Mouse (Mus musculus) bone marrow macrophage, adult 2 months (primary cell): ENCODE measurements around the gene Orc2.

Experiments
- CTCF ChIP-seq: IDR thresholded peaks from 2 replicates; pipeline ENCODE4 v1.5.1; 2012; ENCODE audit warnings: low read depth, mild to moderate bottlenecking, low read length, moderate library complexity
- POLR2A ChIP-seq: IDR thresholded peaks from 2 replicates; pipeline ENCODE4 v1.6.1; 2012; ENCODE audit warnings: mild to moderate bottlenecking, low read depth, low read length, borderline replicate concordance

GRCm38 (mm10) chr1:58465042-58465441 lies 39.9 kb downstream of the Orc2 start:
- no peak for TF ChIP-seq POLR2A
- no peak for TF ChIP-seq CTCF
